Mouse (Mus musculus): ENCODE data around the gene Xpnpep1.
A peak's percentile ranks its signal among the peaks of the same experiment; 100 is the strongest.

The Xpnpep1 gene

DNA sequence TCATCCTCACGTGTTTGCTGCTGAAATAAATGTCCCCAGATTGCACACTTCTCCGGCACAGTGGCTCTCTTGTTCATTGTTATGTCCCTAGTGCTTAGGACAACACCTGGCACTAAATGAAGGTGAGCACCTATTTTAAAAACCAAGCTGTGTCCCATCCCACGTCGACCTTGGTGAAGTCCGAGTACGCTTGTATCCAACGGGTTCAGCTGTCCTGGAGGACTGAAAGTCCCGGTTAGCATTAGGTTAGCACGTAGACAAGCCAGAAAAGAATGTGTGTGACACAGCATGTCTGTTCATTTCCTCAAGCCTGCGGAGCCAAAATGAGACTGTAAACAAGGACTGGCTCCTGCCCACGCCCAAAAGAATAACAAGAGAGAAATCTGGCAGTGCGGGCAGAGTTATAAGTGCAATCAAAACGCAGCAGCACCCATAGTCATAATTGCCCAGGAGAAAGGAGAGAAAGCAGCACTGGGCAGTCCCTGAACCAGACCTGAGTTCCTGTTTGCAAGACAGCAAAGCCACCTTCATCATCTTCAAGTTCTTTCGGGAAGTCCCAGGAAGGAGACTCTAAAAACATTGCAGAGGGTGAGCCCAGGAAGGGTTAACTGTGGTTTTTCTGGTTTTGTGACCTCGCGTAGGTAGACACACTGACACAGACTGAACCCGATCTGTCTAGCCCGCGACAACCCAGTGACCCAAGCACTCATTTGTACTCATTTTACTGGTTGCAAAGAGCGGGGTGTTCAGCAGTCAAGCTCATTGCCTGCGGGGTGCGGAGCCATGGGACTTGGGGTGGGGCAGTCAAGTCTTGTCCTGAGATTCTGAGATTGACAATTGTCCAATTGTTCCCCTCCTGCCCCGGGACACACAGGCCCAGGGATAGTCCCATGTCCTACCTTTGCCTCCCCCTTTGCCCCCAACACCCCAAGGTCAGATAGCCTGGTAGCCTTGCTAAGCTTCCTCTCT, at the start of gene Xpnpep1:
Gene Xpnpep1, minus strand, starts transcription at position 51 of the 969 bp plus-strand sequence.
- no peak for DNase-seq (ENCODE audit: low read depth, low spot score)

- DNase-seq (ENCODE audit: low read depth, low spot score) = no peak
Measured at GRCm38 (mm10) chr19:53087268-53088143, 47.5 kb upstream of the Xpnpep1 start.

- no peak for DNase-seq (ENCODE audit: low read depth, low spot score)
Measured at GRCm38 (mm10) chr19:53086861-53087260, 46.8 kb upstream of the Xpnpep1 start.

DNA sequence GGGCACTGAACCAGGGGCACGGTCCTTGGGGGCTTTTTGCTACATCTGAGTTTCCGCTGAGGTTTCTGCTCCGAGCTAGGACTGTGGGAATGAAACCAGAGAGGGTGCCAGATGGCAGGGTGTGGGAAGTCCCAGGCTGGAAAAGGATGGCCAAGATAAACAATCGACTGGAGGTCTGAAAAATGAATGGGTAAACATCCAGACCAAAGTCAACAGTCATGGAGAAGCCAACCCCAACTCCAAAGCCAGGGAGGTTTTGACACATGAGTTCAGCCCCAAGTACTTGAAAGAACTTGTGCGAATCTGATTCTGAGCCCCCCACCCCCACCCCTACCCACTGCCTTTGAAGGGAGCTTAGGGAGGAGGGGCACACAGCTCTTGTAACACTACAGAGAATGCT, 44.7 kb upstream of the Xpnpep1 start:
- no peak for DNase-seq (ENCODE audit: low read depth, low spot score)

DNA sequence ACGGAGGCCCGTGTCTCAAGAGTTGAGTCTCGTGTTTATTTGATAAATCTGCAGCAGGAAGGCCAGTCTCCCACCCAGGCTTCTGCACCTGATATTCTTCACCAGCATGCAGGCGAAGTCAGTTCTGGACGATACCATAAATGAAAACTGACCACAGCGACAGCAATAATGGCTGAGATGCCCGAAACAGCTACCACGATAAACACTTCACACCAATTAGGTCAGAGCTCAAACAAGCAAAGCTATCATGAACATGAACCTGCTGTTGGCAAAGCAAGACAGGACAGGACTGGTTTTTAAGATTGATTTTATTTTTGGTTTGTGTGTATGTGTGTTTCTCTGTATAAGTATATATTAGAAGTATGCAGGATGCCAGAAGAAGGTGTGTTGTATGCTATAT, 42.8 kb upstream of the Xpnpep1 start:
- no peak for DNase-seq (ENCODE audit: low read depth, low spot score)

DNA sequence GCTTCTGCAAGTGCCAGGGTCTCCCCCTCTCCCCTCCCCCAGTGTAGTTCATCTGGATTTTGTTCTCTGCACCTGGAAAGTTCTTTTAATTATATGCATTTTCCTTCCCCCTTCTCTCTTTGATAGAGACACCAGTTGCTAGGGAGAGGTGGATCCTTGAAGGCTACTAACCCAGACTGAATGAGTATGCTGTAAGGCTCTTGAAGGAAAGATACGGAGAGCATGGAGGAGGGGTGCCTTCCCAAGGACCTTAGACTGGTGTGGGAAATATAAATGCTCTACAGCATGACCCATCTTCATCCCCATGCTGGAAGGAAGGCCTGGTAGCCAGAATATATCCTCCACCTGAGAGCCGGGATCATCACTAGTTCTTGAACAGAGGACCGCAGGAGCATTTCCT, 41.3 kb upstream of the Xpnpep1 start:
- DNase-seq (ENCODE audit: low read depth, low spot score) = no peak

GRCm38 (mm10) chr19:53080921-53081320, 40.9 kb upstream of the Xpnpep1 start:
- DNase-seq (ENCODE audit: low read depth, low spot score) = peak; percentile 93

DNA sequence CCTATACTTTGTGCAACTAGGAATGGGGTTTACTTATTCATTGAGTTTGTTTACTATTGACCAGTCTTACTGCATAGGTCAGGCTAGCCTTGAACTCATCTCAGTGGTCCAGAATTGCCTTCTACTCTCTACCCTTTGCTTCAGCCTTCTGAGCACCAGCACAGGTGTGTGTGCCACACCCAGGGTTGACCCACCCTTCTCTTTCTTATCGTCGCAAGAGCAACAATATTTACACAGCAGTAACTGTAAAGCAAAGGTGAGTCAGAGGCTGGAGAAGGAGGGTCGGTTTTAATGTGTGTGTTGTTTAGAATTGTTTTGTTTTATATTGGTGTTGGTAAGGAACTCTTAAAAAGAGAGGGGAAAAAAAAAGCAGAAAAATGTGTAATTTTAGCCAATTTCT, 40.5 kb upstream of the Xpnpep1 start:
- DNase-seq (ENCODE audit: low read depth, low spot score) = no peak

- DNase-seq (ENCODE audit: low read depth, low spot score) = no peak
Measured at GRCm38 (mm10) chr19:53080026-53080425, 40.0 kb upstream of the Xpnpep1 start.

DNA sequence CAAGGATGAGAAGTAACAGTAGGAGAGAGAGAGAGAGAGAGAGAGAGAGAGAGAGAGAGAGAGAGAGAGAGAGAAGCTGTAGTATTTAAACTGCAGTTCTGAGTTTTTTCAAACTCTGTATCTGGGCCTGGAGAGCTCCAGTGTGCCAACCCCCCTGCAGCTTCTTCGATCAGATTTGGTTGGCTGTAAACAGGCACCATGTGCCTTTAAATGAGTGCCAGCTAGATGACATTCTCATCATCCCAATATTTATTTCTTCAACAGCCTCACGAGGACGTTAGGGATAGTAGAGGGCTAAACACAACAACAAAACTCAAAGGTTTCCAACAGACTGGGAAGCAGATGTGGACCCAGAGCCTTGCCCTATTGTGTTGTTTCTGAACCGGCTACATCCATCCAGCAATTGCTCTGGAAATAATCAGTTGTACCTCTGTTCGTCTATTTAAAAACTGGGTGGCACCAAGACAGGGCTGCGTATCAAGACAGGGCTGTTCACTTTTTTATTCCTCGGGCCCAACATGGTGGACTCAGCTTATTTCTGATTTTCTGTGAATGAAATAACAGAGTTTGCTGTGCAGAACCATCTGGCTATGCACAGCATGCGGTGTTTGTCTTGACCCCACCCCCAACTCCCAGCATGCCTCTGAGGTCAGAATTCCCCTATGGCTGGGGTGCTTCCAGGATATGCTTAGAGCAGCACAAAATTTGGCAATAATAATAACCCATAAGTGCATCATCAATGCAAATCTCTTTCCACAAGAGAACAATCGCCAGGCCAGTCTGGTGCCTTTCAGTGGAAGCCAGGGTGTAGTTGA, 38.5 kb upstream of the Xpnpep1 start:
- DNase-seq (ENCODE audit: low read depth, low spot score) = no peak

- DNase-seq (ENCODE audit: low read depth, low spot score) = no peak
Measured at GRCm38 (mm10) chr19:53077278-53077677, 37.3 kb upstream of the Xpnpep1 start.

DNA sequence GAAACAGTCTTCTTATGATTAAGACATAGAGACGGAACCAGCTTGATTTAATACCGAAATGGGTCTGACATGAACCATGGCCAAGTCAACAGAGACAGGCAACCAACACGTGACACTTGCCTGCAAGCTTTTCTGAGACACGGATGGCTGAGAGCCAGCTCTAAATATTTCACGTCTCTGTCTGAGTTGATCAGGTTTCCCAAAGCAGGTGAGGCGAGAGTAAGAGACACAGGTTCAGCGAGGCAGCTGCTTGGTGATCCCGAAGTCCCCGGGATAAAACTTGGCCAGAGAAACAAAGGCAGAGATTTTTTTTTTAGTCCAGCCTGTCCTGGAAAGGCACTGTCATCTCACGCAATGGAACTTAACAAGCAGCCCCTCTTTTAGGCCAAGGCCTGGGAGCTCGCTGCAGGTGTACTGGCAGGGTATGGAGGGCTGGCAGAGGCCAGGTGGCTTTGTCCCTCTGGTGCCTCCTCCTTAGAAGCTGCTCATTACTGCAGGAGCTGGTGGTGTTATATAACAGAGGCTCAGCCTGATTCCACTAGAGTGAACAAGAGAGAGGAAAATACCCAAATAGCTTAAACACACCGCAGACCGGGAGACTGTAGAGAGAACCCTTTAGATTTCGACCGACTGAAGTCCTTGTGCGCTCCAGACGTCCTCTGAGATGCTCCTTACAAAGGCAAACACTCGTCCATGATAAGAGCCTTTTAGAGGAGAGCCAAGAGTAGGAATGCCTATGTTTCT, 36.4 kb upstream of the Xpnpep1 start:
- no peak for DNase-seq (ENCODE audit: low read depth, low spot score)

- DNase-seq (ENCODE audit: low read depth, low spot score) = no peak
Measured at GRCm38 (mm10) chr19:53075896-53076237, 35.9 kb upstream of the Xpnpep1 start.

GRCm38 (mm10) chr19:53074899-53075722, 35.1 kb upstream of the Xpnpep1 start:
- DNase-seq (ENCODE audit: low read depth, low spot score) = no peak

- DNase-seq (ENCODE audit: low read depth, low spot score) = no peak
Measured at GRCm38 (mm10) chr19:53073521-53073920, 33.5 kb upstream of the Xpnpep1 start.

- no peak for DNase-seq (ENCODE audit: low read depth, low spot score)
Measured at GRCm38 (mm10) chr19:53072406-53072805, 32.4 kb upstream of the Xpnpep1 start.

DNA sequence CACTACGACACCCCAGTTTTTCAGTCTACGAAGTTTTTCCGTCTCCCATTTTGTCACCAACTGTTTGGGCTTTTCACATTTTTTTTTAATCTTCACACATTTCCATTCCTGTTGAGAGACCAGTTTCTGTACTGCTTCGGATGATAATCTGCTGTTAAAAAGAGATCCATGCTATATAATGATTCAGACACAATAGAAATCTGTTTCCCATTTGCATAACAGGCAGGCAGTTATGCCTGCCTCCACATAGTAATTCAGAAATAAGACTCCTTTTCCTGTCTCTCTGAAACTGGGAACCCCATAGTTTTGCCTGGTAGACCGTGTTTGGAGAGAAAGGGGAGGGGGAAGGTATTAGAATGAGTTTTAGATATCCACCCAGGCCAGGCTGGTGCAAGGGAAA, 31.6 kb upstream of the Xpnpep1 start:
- no peak for DNase-seq (ENCODE audit: low read depth, low spot score)

DNA sequence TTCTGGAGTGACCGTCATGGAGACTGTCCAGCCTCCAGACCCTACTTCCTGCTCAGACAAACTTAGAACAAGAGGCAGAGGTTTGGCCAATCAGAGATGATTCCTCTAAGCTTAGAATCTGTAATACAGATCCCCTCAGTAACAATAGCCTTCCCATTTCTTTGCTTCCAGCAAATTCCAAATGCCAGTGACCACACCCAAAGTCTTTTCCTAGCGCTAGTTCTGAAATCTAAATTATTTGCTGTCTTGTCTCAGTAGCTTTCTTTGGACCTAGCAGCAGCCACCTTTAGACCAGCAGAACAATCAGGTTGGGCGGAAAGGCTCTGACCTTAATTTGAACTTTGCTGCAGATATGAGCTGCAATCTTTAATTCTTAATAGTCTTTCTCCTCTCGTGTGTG, 30.9 kb upstream of the Xpnpep1 start:
- no peak for DNase-seq (ENCODE audit: low read depth, low spot score)

- DNase-seq (ENCODE audit: low read depth, low spot score) = no peak
Measured at GRCm38 (mm10) chr19:53069451-53069850, 29.4 kb upstream of the Xpnpep1 start.

GRCm38 (mm10) chr19:53066934-53067333, 26.9 kb upstream of the Xpnpep1 start:
- no peak for DNase-seq (ENCODE audit: low read depth, low spot score)
